Mouse (Mus musculus): ENCODE measurements around the gene Pctp.

- TF ChIP-seq CTCF (conservative IDR thresholded peaks at IDR 0.05; ENCODE audit: low read length) (no peak), NANOG (IDR thresholded peaks at IDR 0.05; ENCODE audit: borderline replicate concordance, low read length) (no peak), POU5F1 (IDR thresholded peaks at IDR 0.05; ENCODE audit: borderline replicate concordance, low read length) (no peak)
Measured at GRCm38 (mm10) chr11:89991661-89992060, 11.0 kb downstream of the Pctp start.
